Mouse (Mus musculus) CH12.LX (cell line): Measurements from ENCODE around the gene Flt1. TPM values are rescaled to one million over a fixed set of nuclear protein-coding genes. Genes with fewer than 3 reads are reported as not detected.
A peak's percentile ranks its signal among the peaks of the same experiment; 100 is the strongest.

Experiments
- DNase-seq: peaks from one replicate; pipeline ENCODE4 v3.0.0-alpha.2; 2013; ENCODE audit errors: extremely low read depth
- H3K27ac ChIP-seq: 2 replicates; pipeline ENCODE4 v1.5.1; 2012; ENCODE audit warnings: low read depth, mild to moderate bottlenecking, control low read depth, moderate library complexity; ENCODE audit not compliant: insufficient read depth
- H3K27me3 ChIP-seq: replicated peaks from 2 replicates; pipeline ENCODE3; 2012; ENCODE audit warnings: inconsistent platforms
- H3K36me3 ChIP-seq, 2 experiments: replicated peaks in 1 of 2; 2 replicates each; pipeline versions ENCODE3 to v1.6.1; 2012; ENCODE audit warnings: inconsistent platforms in 1 of 2, low read length in 1 of 2, mild to moderate bottlenecking in 1 of 2, mixed read lengths in 1 of 2, moderate library complexity in 1 of 2; ENCODE audit not compliant: control insufficient read depth in 1 of 2, insufficient read depth in 1 of 2
- H3K4me1 ChIP-seq, 2 experiments: 2 replicates each; pipeline ENCODE4 v1.6.1; 2012; ENCODE audit warnings: inconsistent platforms in 1 of 2, moderate library complexity in 1 of 2; ENCODE audit not compliant: insufficient read depth in 2 of 2, control insufficient read depth in 1 of 2
- H3K4me2 ChIP-seq: 2 replicates; pipeline ENCODE4 v1.6.1; 2012; ENCODE audit warnings: low read depth, mild to moderate bottlenecking, control low read depth; ENCODE audit not compliant: poor library complexity, insufficient read depth, severe bottlenecking
- H3K4me3 ChIP-seq, 3 experiments: fragments of 150-350 bp in 1 of 3; sonication (generic) in 1 of 3; replicated peaks in 1 of 3; 2 replicates each; pipeline versions ENCODE3 to v1.5.1; 2011 to 2012; ENCODE audit warnings: low read depth in 2 of 3, low read length in 2 of 3, mild to moderate bottlenecking in 2 of 3, moderate library complexity in 2 of 3, control low read depth in 1 of 3, improper control_type of control experiment in 1 of 3, inconsistent platforms in 1 of 3, mixed read lengths in 1 of 3; ENCODE audit not compliant: poor library complexity in 1 of 3
- H3K79me2 ChIP-seq: replicated peaks from 2 replicates; pipeline ENCODE4 v1.6.1; 2012; ENCODE audit warnings: mild to moderate bottlenecking, moderate library complexity; ENCODE audit not compliant: control insufficient read depth, poor library complexity, insufficient read depth, severe bottlenecking; ENCODE audit errors: extremely low read depth
- H3K9ac ChIP-seq: 2 replicates; pipeline ENCODE4 v1.6.1; 2012; ENCODE audit warnings: low read depth, mild to moderate bottlenecking, control low read depth, moderate library complexity; ENCODE audit not compliant: insufficient read depth
- H3K9me3 ChIP-seq: replicated peaks from 2 replicates; pipeline ENCODE3; 2012; ENCODE audit warnings: low read length, inconsistent platforms, mixed read lengths
- BHLHE40 ChIP-seq: IDR thresholded peaks from 2 replicates; pipeline ENCODE4 v1.6.1; 2011; ENCODE audit warnings: mild to moderate bottlenecking, low read depth, low read length, improper control_type of control experiment
- CHD2 ChIP-seq: IDR thresholded peaks from 2 replicates; pipeline ENCODE4 v1.6.1; 2011; ENCODE audit warnings: low read length, improper control_type of control experiment
- CTCF ChIP-seq, 2 experiments: IDR thresholded peaks in 1 of 2; conservative IDR thresholded peaks in 1 of 2; 2 replicates each; pipeline ENCODE4 v1.5.1; 2011 to 2012; ENCODE audit warnings: low read depth in 2 of 2, low read length in 2 of 2, improper control_type of control experiment in 1 of 2, inconsistent platforms in 1 of 2, mild to moderate bottlenecking in 1 of 2, moderate library complexity in 1 of 2
- ETS1 ChIP-seq: conservative IDR thresholded peaks from 2 replicates; pipeline ENCODE4 v1.6.1; 2012; ENCODE audit warnings: low read depth, mild to moderate bottlenecking, inconsistent platforms, low read length, improper control_type of control experiment, moderate library complexity
- GABPA ChIP-seq: IDR thresholded peaks from 2 replicates; pipeline ENCODE4 v1.6.1; 2012; ENCODE audit warnings: low read depth, low read length, improper control_type of control experiment, inconsistent platforms; ENCODE audit not compliant: insufficient replicate concordance
- IRF4 ChIP-seq: IDR thresholded peaks from 2 replicates; pipeline ENCODE4 v1.6.1; 2014; ENCODE audit warnings: low read depth, mild to moderate bottlenecking, inconsistent platforms, low read length, improper control_type of control experiment
- JUN ChIP-seq: IDR thresholded peaks from 2 replicates; pipeline ENCODE4 v1.6.1; 2011; ENCODE audit warnings: low read depth, mild to moderate bottlenecking, low read length, improper control_type of control experiment, moderate library complexity; ENCODE audit not compliant: insufficient read depth
- KAT2A ChIP-seq: IDR thresholded peaks from 2 replicates; pipeline ENCODE4 v1.6.1; 2012; ENCODE audit warnings: low read length, improper control_type of control experiment, inconsistent platforms; ENCODE audit not compliant: insufficient replicate concordance
- MAFK ChIP-seq: IDR thresholded peaks from 2 replicates; pipeline ENCODE4 v1.6.1; 2011; ENCODE audit warnings: low read length, improper control_type of control experiment; ENCODE audit not compliant: insufficient replicate concordance
- MAX ChIP-seq: IDR thresholded peaks from 2 replicates; pipeline ENCODE4 v1.6.1; 2011; ENCODE audit warnings: low read length, improper control_type of control experiment
- MAZ ChIP-seq: IDR thresholded peaks from 2 replicates; pipeline ENCODE4 v1.6.1; 2012; ENCODE audit warnings: low read depth, mild to moderate bottlenecking, inconsistent platforms, low read length, improper control_type of control experiment, moderate library complexity
- MXI1 ChIP-seq: IDR thresholded peaks from 2 replicates; pipeline ENCODE4 v1.6.1; 2011; ENCODE audit warnings: mild to moderate bottlenecking, low read depth, low read length, improper control_type of control experiment
- MYC ChIP-seq: IDR thresholded peaks from 2 replicates; pipeline ENCODE4 v1.6.1; 2011; ENCODE audit warnings: low read depth, mild to moderate bottlenecking, improper control_type of control experiment, low read length
- NELFE ChIP-seq: IDR thresholded peaks from 2 replicates; pipeline ENCODE4 v1.6.1; 2011; ENCODE audit warnings: low read depth, low read length, improper control_type of control experiment
- POLR2A ChIP-seq: IDR thresholded peaks from 2 replicates; pipeline ENCODE4 v1.6.1; 2011; ENCODE audit warnings: low read depth, mild to moderate bottlenecking, improper control_type of control experiment, low read length
- POLR2AphosphoS2 ChIP-seq: IDR thresholded peaks from 2 replicates; pipeline ENCODE4 v1.6.1; 2011; ENCODE audit warnings: low read depth, low read length, improper control_type of control experiment
- RAD21 ChIP-seq: IDR thresholded peaks from 2 replicates; pipeline ENCODE4 v1.6.1; 2011; ENCODE audit warnings: low read depth, mild to moderate bottlenecking, low read length, improper control_type of control experiment, moderate library complexity
- SIN3A ChIP-seq: IDR thresholded peaks from 2 replicates; pipeline ENCODE4 v1.6.1; 2012; ENCODE audit warnings: low read length, improper control_type of control experiment, inconsistent platforms
- SMC3 ChIP-seq: IDR thresholded peaks from 2 replicates; pipeline ENCODE4 v1.6.1; 2011; ENCODE audit warnings: low read depth, low read length, improper control_type of control experiment
- TCF12 ChIP-seq: IDR thresholded peaks from 2 replicates; pipeline ENCODE4 v1.6.1; 2014; ENCODE audit warnings: low read depth, mild to moderate bottlenecking, inconsistent platforms, low read length, improper control_type of control experiment
- USF1 ChIP-seq: IDR thresholded peaks from 2 replicates; pipeline ENCODE4 v1.6.1; 2014; ENCODE audit warnings: low read depth, mild to moderate bottlenecking, inconsistent platforms, low read length, improper control_type of control experiment
- USF2 ChIP-seq: conservative IDR thresholded peaks from 2 replicates; pipeline ENCODE4 v1.6.1; 2011; ENCODE audit warnings: low read depth, low read length, improper control_type of control experiment
- ZC3H11A ChIP-seq: IDR thresholded peaks from 2 replicates; pipeline ENCODE4 v1.6.1; 2012; ENCODE audit warnings: low read depth, mild to moderate bottlenecking, inconsistent platforms, low read length, improper control_type of control experiment
- ZKSCAN1 ChIP-seq: IDR thresholded peaks from 2 replicates; pipeline ENCODE4 v1.6.1; 2012; ENCODE audit warnings: low read depth, inconsistent platforms, low read length, improper control_type of control experiment, borderline replicate concordance
- ZMIZ1 ChIP-seq: IDR thresholded peaks from 2 replicates; pipeline ENCODE4 v1.6.1; 2012; ENCODE audit warnings: low read depth, mild to moderate bottlenecking, inconsistent platforms, low read length, improper control_type of control experiment
- dilution Hi-C: fragments of 300-500 bp; cut with MboI; formaldehyde crosslinking; loops from 2 replicates; pipeline ENCODE4 v1.14.3; 2020; ENCODE audit warnings: low sequenced_read_pairs; ENCODE audit not compliant: extremely low pct_unique_long_range_greater_than_20kb, extremely low pct_ligation_motif_present
- in situ Hi-C: fragments of 300-500 bp; cut with MboI; formaldehyde crosslinking; loops from 3 replicates; pipeline ENCODE4 v1.14.3; 2019; ENCODE audit warnings: low sequenced_read_pairs, low pct_ligation_motif_present, low pct_unique_long_range_greater_than_20kb, mixed read lengths
- polyA plus RNA-seq: library from polyadenylated mRNA; unstranded; fragments of >175 nt; gene quantifications from 2 replicates; pipeline ENCODE4 v1.2.1, GENCODE M21; 2012; ENCODE audit warnings: low read depth; ENCODE audit not compliant: insufficient read length
- total RNA-seq, 2 experiments: library from RNA; depleted of rRNA; stranded (reverse); fragments of 300-350 nt in 1 of 2; fragments of >200 nt in 1 of 2; gene quantifications; 2 replicates each; pipeline ENCODE4 v1.2.3; 2012 to 2014

Flt1 gene
- total and polyA plus RNA-seq, 3 experiments: 0.27 to 0.94 (median 0.47) TPM

DNA sequence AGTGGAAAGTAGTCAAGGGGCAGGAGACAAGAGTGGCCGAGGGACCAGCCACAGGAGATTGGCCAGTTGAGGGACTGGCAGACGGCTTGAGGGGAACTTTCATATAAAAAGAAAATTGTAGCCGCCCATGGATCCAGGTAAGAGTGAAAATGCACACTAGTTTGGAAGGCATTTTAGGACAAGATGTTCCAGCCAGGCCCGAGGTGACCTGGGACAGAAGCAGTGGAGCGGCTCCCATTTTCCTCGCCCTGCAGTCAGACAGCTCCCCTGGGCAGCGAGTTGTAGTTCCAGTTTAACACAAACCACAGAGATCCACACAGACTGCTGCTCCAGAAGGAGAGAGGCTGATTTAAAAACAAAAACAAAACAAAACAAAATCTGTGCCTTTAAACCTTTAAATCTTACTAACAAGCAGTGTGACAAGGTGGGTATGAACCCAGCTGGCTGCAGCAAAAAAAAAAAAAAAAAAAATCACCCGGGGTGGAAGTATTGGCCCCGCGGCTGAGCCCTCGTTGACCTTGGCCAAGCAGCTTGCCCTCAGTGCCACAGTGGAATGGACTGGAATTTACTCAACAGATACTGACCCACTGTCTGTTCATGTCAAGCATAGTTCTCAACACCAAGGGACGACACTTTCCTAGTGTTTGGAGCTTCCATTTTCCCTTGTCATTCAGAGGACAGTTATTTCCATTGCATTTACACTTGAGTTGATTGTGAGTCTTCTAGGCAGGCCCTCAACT lies 176.6 kb downstream of the Flt1 start:
- no peak for TF ChIP-seq RAD21
- TF ChIP-seq USF2: no peak
- no peak for TF ChIP-seq ZKSCAN1
- no peak for TF ChIP-seq JUN
- TF ChIP-seq SIN3A: no peak
- no peak for DNase-seq
- Histone ChIP-seq H3K9me3 (no peaks in the 10 kb centered on the region), H3K27ac (no peak overlapping the region), H3K4me1 (no peaks in the 10 kb centered on the region), H3K27me3 (no peaks in the 10 kb centered on the region), H3K9ac (no peak overlapping the region), H3K36me3 (peaks cover 46 to 75% of the 10 kb centered on the region in 2 experiments), H3K4me3 (no peak overlapping the region), H3K79me2 (no peaks in the 10 kb centered on the region), H3K4me2 (no peak overlapping the region)
- dilution Hi-C loops (no loop called here), in situ Hi-C loops (no loop called here)

DNA sequence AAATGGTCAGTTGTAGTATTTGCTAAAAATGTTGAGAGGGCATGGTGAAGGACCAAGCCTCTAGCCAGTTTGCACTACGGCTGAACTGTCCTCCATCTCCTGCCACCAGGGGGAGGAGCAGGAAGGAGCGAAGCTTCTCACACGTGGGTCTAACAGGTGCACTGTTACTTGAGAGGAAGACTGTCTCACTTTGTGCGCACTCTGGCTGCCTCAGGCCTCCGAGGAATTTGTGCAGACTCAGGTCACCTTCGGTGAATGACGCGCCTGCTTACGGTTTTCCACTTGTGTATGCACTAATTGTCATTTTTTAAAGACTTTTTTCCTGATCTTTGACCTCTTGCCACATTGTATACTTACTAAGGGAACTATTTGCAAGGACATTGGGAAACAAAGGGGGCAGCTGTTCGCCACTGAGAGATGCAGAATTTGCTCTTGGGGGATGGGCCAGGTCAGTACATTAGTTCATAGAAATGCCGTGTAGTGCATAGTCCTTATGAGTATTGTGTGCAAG lies 180.0 kb downstream of the Flt1 start:
- dilution Hi-C loops: no loop called here

More for the DNA sequence above, 180.0 kb downstream of the Flt1 start:
- Histone ChIP-seq H3K27me3 (no peaks in the 10 kb centered on the region), H3K9ac (no peak overlapping the region), H3K27ac (no peak overlapping the region), H3K4me3 (no peak overlapping the region), H3K4me2 (no peak overlapping the region), H3K9me3 (no peaks in the 10 kb centered on the region), H3K4me1 (no peaks in the 10 kb centered on the region), H3K79me2 (no peaks in the 10 kb centered on the region), H3K36me3 (peaks cover 69 to 90% of the 10 kb centered on the region in 2 experiments)
- DNase-seq: peak; percentile 48
- in situ Hi-C loops: no loop called here
- peak; percentile 11; the same call in 1 of the 2 replicates for TF ChIP-seq RAD21
- TF ChIP-seq MXI1: no peak
- peak; percentile 60 for TF ChIP-seq SMC3
- TF ChIP-seq MAX: peak; percentile 62
- peak; percentile 73; the same call in 1 of the 2 replicates for TF ChIP-seq MYC
- TF ChIP-seq USF2: no peak
- TF ChIP-seq ZMIZ1: no peak
- no peak for TF ChIP-seq POLR2A
- no peak for TF ChIP-seq TCF12
- no peak for TF ChIP-seq IRF4
- TF ChIP-seq CTCF (conservative IDR thresholded peaks at IDR 0.05 in 1 of 2, IDR thresholded peaks at IDR 0.05 in 1 of 2; ENCODE audit: low read depth in 2 of 2, low read length in 2 of 2): peak in 1 of 2 experiments; percentile 59; a peak in 3 of 4 replicates
- no peak for TF ChIP-seq USF1
- no peak for TF ChIP-seq POLR2AphosphoS2
- TF ChIP-seq MAFK: no peak
- TF ChIP-seq CHD2: no peak
- no peak for TF ChIP-seq BHLHE40
- no peak for TF ChIP-seq NELFE
- TF ChIP-seq GABPA: no peak
- TF ChIP-seq ETS1: no peak
- TF ChIP-seq MAZ: no peak
- no peak for TF ChIP-seq KAT2A
- TF ChIP-seq ZC3H11A: no peak
